19 mouse cellular contexts compared by ENCODE assay signal in genomic region chr8:111304359-111304758, GRCm38 (mm10). TPM values are rescaled to one million over a fixed set of nuclear protein-coding genes. Genes with fewer than 3 reads are reported as not detected.
DNase-seq lines count a peak whose midpoint lies in the region; ATAC-seq and TF ChIP-seq lines count a peak whose summit lies in the region.
"Had no signal": no experiment of that assay in that cellular context is flagged by ENCODE, and none has a peak within 500 bp of the region (broad histone marks: within the 10 kb centered on the region; RNA-seq: fewer than 3 reads in every experiment).

No protein-coding gene starts in this region.

- H3K9ac ChIP-seq in ES-Bruce4 (ENCODE audit: low read depth, poor library complexity, severe bottlenecking) = peak overlapping the region; percentile 48; the same call in 1 of the 2 replicates
- no peak overlapping the region for H3K9ac ChIP-seq in heart, embryonic 12.5 days
- H3K9ac ChIP-seq: embryonic facial prominence, embryonic 12.5 days; forebrain, embryonic 15.5 days; forebrain, postnatal 0 days had no signal

- H3K4me2 ChIP-seq in heart, embryonic 12.5 days = no peak overlapping the region
- H3K4me2 ChIP-seq: embryonic facial prominence, embryonic 12.5 days; forebrain, embryonic 13.5 days; forebrain, embryonic 15.5 days had no signal

- no peaks in the 10 kb centered on the region for H3K27me3 ChIP-seq in testis, adult 2 months (ENCODE audit: control insufficient read depth, insufficient read depth, low read length)
- no peaks in the 10 kb centered on the region for H3K27me3 ChIP-seq in ES-Bruce4 (ENCODE audit: control insufficient read depth, insufficient read depth, low read length, poor library complexity, severe bottlenecking)
- H3K27me3 ChIP-seq in heart, embryonic 12.5 days (replicated peaks) = no peaks in the 10 kb centered on the region
- H3K27me3 ChIP-seq: embryonic facial prominence, embryonic 12.5 days; forebrain, embryonic 13.5 days; forebrain, embryonic 15.5 days had no signal

- DNase-seq in layer of hippocampus, adult 2 months (ENCODE audit: low spot score in 2 of 2) = no peak
- no peak for DNase-seq in layer of hippocampus, postnatal 25 days (ENCODE audit: extremely low spot score in 1 of 2, low spot score in 1 of 2)
- DNase-seq in testis, postnatal 10 days (ENCODE audit: low spot score) = no peak
- no peak for DNase-seq in gastrocnemius, postnatal 36 days
- DNase-seq: adrenal gland, postnatal 25 days; cerebellum, adult 11 months; cerebellum, adult 18-20 months; cerebellum, adult 8-10 months; cerebellum, adult 9-11 months; cerebellum, postnatal 14 days; cerebellum, postnatal 36 days; forebrain, postnatal 0 days had no signal

- no peaks in the 10 kb centered on the region for H3K9me3 ChIP-seq in ES-Bruce4 (replicated peaks; ENCODE audit: control insufficient read depth, insufficient read depth, low read length, poor library complexity, severe bottlenecking)
- H3K9me3 ChIP-seq in heart, embryonic 12.5 days (replicated peaks) = no peaks in the 10 kb centered on the region
- H3K9me3 ChIP-seq: embryonic facial prominence, embryonic 10.5 days; embryonic facial prominence, embryonic 12.5 days; forebrain, embryonic 13.5 days; forebrain, embryonic 15.5 days had no signal

- 83% methylated on average over 3 of the region's 3 CpGs for WGBS in heart, embryonic 12.5 days

- peak overlapping the region; percentile 21; the same call in 1 of the 2 replicates for H3K27ac ChIP-seq in layer of hippocampus, adult 2 months
- peak overlapping the region; percentile 59 for H3K27ac ChIP-seq in testis, adult 2 months (ENCODE audit: control insufficient read depth, insufficient read depth, low read depth, low read length)
- H3K27ac ChIP-seq in ES-Bruce4 (ENCODE audit: insufficient read depth, low read length) = peak overlapping the region; percentile 79
- no peak overlapping the region for H3K27ac ChIP-seq in heart, embryonic 12.5 days (ENCODE audit: poor library complexity, severe bottlenecking)
- H3K27ac ChIP-seq: embryonic facial prominence, embryonic 10.5 days; embryonic facial prominence, embryonic 12.5 days; forebrain, embryonic 13.5 days; forebrain, embryonic 15.5 days had no signal

- H3K4me3 ChIP-seq in layer of hippocampus, adult 2 months = no peak overlapping the region
- no peak overlapping the region for H3K4me3 ChIP-seq in testis, adult 2 months (ENCODE audit: control insufficient read depth, low read depth, low read length)
- H3K4me3 ChIP-seq in ES-Bruce4 (ENCODE audit: low read depth, low read length) = no peak overlapping the region
- no peak overlapping the region for H3K4me3 ChIP-seq in heart, embryonic 12.5 days
- H3K4me3 ChIP-seq: embryonic facial prominence, embryonic 10.5 days; embryonic facial prominence, embryonic 12.5 days; forebrain, embryonic 13.5 days; forebrain, embryonic 15.5 days had no signal

- no peak for ATAC-seq in heart, embryonic 12.5 days (ENCODE audit: insufficient number of reproducible peaks, low FRiP score)
- ATAC-seq: forebrain, embryonic 13.5 days; forebrain, embryonic 15.5 days; forebrain, postnatal 0 days had no signal

- H3K4me1 ChIP-seq in testis, adult 2 months (ENCODE audit: control insufficient read depth, insufficient read depth, low read length) = no peaks in the 10 kb centered on the region
- H3K4me1 ChIP-seq in ES-Bruce4 (ENCODE audit: control insufficient read depth, insufficient read depth, low read length) = peaks cover 1% of the 10 kb centered on the region
- H3K4me1 ChIP-seq in heart, embryonic 12.5 days (replicated peaks) = no peaks in the 10 kb centered on the region
- H3K4me1 ChIP-seq: embryonic facial prominence, embryonic 10.5 days; embryonic facial prominence, embryonic 12.5 days had no signal

- TF ChIP-seq POLR2A in testis, adult 2 months (IDR thresholded peaks at IDR 0.05; ENCODE audit: control insufficient read depth, low read depth, low read length) = no peak
- TF ChIP-seq POLR2A in ES-Bruce4 (IDR thresholded peaks at IDR 0.05; ENCODE audit: insufficient read depth, low read length) = no peak

- TF ChIP-seq EP300 in ES-Bruce4 (IDR thresholded peaks at IDR 0.05; ENCODE audit: insufficient read depth, low read depth, low read length) = no peak

- H3K36me3 ChIP-seq in testis, adult 2 months (ENCODE audit: control insufficient read depth, insufficient read depth, low read length) = no peaks in the 10 kb centered on the region
- H3K36me3 ChIP-seq in ES-Bruce4 (ENCODE audit: control insufficient read depth, insufficient read depth, low read length, poor library complexity, severe bottlenecking) = no peaks in the 10 kb centered on the region
- H3K36me3 ChIP-seq in heart, embryonic 12.5 days = no peaks in the 10 kb centered on the region
- H3K36me3 ChIP-seq: embryonic facial prominence, embryonic 10.5 days; embryonic facial prominence, embryonic 12.5 days; forebrain, embryonic 15.5 days had no signal

- no peak for TF ChIP-seq CTCF in layer of hippocampus, adult 2 months (conservative IDR thresholded peaks at IDR 0.05)
- TF ChIP-seq CTCF in testis, adult 2 months (IDR thresholded peaks at IDR 0.05; ENCODE audit: control insufficient read depth, insufficient read depth, insufficient replicate concordance, low read depth, low read length) = no peak
- TF ChIP-seq CTCF in ES-Bruce4 (IDR thresholded peaks at IDR 0.05; ENCODE audit: low read depth, low read length) = no peak

- intact Hi-C loops in gastrocnemius, postnatal 36 days (cut with DNase I) = no loop called here

RNA-seq across cellular contexts. Expression of gene Rfwd3, which starts 4.3 kb away (rescaled TPM):
- 10 to 100 TPM; 20.3 to 21.5 TPM for total RNA-seq in layer of hippocampus, adult 2 months (2021)
- 10 to 100 TPM; 20.2 TPM for total RNA-seq in layer of hippocampus, postnatal 25 days (2021)
- 22.3 and 25.5 TPM in 2 replicates for polyA plus RNA-seq in testis, adult 2 months (2012; rRNA removed)
- polyA plus RNA-seq in ES-Bruce4 (2011; ENCODE audit: insufficient read depth, insufficient read length, low read depth, missing spikeins) = 76.1 and 80.6 TPM in 2 replicates
- total RNA-seq in gastrocnemius, postnatal 36 days (2021) = 1 to 10 TPM; 3.4 to 4.9 TPM
- 45.1 and 48.0 TPM in 2 replicates for polyA plus RNA-seq in heart, embryonic 12.5 days (2016; fragmentation: Nextera tagmentation; extraction: Ambion mirVana)

RNA-seq across cellular contexts. Expression of gene Mlkl, which starts 33.6 kb away (rescaled TPM):
- 1 to 10 TPM in 1 of 2 experiments, under 1 TPM in 1; 0.22 to 1.1 TPM for total RNA-seq in layer of hippocampus, adult 2 months (2021)
- under 1 TPM; 0.17 to 0.59 TPM for total RNA-seq in layer of hippocampus, postnatal 25 days (2021)
- 2.9 and 3.9 TPM in 2 replicates for polyA plus RNA-seq in testis, adult 2 months (2012; rRNA removed)
- 0.61 and 1.3 TPM in 2 replicates for polyA plus RNA-seq in ES-Bruce4 (2011; ENCODE audit: insufficient read depth, insufficient read length, low read depth, missing spikeins)
- total RNA-seq in gastrocnemius, postnatal 36 days (2021) = under 1 TPM; 0.44 to 0.92 TPM
- polyA plus RNA-seq in heart, embryonic 12.5 days (2016; fragmentation: Nextera tagmentation; extraction: Ambion mirVana) = 1.8 and 2.3 TPM in 2 replicates

RNA-seq across cellular contexts. Expression of gene Glg1, which starts 45.3 kb away (rescaled TPM):
- total RNA-seq in layer of hippocampus, adult 2 months (2021) = 100 to 1,000 TPM; 141 to 142 TPM
- total RNA-seq in layer of hippocampus, postnatal 25 days (2021) = 100 to 1,000 TPM; 141 to 143 TPM
- polyA plus RNA-seq in testis, adult 2 months (2012; rRNA removed) = 11.1 and 13.4 TPM in 2 replicates
- 76.3 and 78.3 TPM in 2 replicates for polyA plus RNA-seq in ES-Bruce4 (2011; ENCODE audit: insufficient read depth, insufficient read length, low read depth, missing spikeins)
- total RNA-seq in gastrocnemius, postnatal 36 days (2021) = 10 to 100 TPM; 33.4 to 34.0 TPM
- polyA plus RNA-seq in heart, embryonic 12.5 days (2016; fragmentation: Nextera tagmentation; extraction: Ambion mirVana) = 91.2 and 94.3 TPM in 2 replicates

Comparison
In these comparisons a context has a peak if more than half of its experiments do, and no peak if none do; other contexts are left out.
1. RNA of gene Glg1, which starts 45.3 kb away (total RNA-seq): 141 to 143 TPM in layer of hippocampus, postnatal 25 days and 141 to 142 TPM in layer of hippocampus, adult 2 months; 33.4 to 34.0 TPM in gastrocnemius, postnatal 36 days; every median in the first group is over 4 times any median in the second.